Mouse (Mus musculus) macrophage (primary cell): Measurements from ENCODE around the gene Nhsl2. TPM values are rescaled to one million over a fixed set of nuclear protein-coding genes. Genes with fewer than 3 reads are reported as not detected.

Source experiments
- H3K27ac ChIP-seq: fragments of 350-480 bp; formaldehyde crosslinking; 2 replicates; pipeline ENCODE4 v1.9.0; 2021
- H3K36me3 ChIP-seq: fragments of 350-480 bp; formaldehyde crosslinking; 2 replicates; pipeline ENCODE4 v1.9.0; 2021; ENCODE audit errors: inconsistent target
- H3K4me3 ChIP-seq: fragments of 350-480 bp; formaldehyde crosslinking; 2 replicates; pipeline ENCODE4 v1.9.0; 2021; ENCODE audit errors: inconsistent target
- H3K79me2 ChIP-seq: fragments of 350-480 bp; formaldehyde crosslinking; 2 replicates; pipeline ENCODE4 v1.9.0; 2021; ENCODE audit errors: inconsistent target
- WGBS: methylation state at CpG from one replicate; pipeline ENCODE4 v1.1.7; 2026; ENCODE audit warnings: inconsistent platforms; ENCODE audit not compliant: missing documents; 5-methylcytosine and 5-hydroxymethylcytosine counted together
- polyA plus RNA-seq: library from polyadenylated mRNA; stranded (reverse); fragments of 250-400 nt; gene quantifications from 3 replicates; pipeline ENCODE4 v1.2.4, GENCODE M21; 2018; ENCODE audit warnings: inconsistent platforms

Gene Nhsl2
- polyA plus RNA-seq, 1 experiment from 2014 or later: 1.6 TPM

DNA sequence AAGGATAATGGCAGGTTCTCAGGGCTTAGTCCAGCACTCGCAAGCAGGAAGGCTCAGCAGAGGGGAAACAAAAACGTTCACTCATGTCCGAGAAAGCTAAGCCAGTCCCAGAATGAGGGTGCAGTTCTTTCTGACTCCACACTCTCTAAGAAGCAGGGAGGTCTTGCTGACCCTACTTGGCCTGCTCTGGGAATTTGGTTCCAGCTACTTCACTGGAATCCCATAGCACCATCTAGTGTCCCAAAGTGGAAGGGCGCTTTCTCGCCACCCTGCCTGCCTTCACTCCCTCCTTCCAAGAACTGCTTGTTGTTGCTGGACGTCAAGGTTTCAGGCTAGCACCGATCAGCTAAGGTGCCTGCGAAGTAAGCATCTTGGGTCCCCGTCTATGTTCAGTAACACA, 216.9 kb downstream of the Nhsl2 start:
- no peaks in the 10 kb centered on the region for H3K79me2 ChIP-seq
- WGBS: 32% methylated on average over 8 of the region's 9 CpGs
- H3K36me3 ChIP-seq: no peaks in the 10 kb centered on the region
- H3K4me3 ChIP-seq: no peak overlapping the region
- H3K27ac ChIP-seq: no peak overlapping the region

DNA sequence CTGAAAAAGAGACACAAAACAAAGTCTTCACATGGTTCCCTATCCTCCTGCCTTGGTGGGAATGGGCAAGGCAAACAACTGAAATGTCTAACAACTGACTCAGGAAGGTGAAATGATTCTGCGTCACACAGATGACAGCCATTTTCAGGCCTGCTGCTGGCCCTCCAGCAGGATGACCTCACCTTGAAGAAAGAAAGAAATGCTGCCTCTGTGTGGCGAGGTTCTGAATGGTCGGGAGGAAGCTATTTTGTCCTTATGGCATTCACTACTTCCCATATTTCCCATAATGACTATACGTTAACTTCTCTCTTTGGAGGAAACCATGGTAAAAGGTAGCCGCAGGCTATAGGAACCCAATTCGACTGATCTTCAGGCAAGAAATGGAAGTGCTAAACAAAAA, 217.9 kb downstream of the Nhsl2 start:
- Histone ChIP-seq H3K4me3 (no peak overlapping the region), H3K36me3 (no peaks in the 10 kb centered on the region), H3K79me2 (no peaks in the 10 kb centered on the region), H3K27ac (no peak overlapping the region)
- WGBS: 74% methylated on average over 6 of the region's 6 CpGs

DNA sequence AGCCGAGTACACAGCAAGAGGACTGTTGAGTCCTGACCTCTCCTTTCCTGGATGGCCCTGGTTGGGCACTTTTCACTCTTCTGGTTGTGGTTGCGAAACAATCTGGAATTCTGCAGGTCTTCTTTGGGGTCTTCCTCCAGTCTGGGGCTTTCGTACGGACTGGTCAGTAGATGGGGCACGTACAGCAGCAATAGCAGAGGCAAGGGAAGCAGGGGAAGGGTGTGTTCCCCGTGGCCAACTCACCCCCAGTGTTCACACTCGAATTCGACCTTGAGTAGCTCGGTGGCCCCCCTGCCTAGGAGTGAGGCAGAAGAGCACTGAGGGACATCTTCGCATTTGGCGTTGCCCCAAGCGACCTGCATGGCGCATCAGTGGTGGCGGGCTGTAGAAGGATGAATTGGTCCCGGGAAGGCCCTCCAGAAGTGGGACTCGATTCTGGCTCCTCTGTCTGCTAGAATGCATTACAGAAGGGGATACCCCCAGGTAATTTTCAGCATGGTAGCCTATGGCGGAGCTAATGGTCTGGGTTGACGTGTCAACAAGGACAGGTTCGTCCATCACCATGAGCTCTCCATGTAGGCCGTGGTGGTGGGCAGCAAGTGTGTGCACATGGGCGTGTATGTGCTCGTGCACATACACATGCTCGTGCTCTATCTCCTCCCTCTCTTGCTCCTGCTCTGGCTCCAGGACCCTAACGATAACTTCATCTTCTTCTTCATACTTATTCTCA, 219.8 kb downstream of the Nhsl2 start:
- WGBS: 95% methylated on average over 17 of the region's 24 CpGs
- no peaks in the 10 kb centered on the region for H3K79me2 ChIP-seq

DNA sequence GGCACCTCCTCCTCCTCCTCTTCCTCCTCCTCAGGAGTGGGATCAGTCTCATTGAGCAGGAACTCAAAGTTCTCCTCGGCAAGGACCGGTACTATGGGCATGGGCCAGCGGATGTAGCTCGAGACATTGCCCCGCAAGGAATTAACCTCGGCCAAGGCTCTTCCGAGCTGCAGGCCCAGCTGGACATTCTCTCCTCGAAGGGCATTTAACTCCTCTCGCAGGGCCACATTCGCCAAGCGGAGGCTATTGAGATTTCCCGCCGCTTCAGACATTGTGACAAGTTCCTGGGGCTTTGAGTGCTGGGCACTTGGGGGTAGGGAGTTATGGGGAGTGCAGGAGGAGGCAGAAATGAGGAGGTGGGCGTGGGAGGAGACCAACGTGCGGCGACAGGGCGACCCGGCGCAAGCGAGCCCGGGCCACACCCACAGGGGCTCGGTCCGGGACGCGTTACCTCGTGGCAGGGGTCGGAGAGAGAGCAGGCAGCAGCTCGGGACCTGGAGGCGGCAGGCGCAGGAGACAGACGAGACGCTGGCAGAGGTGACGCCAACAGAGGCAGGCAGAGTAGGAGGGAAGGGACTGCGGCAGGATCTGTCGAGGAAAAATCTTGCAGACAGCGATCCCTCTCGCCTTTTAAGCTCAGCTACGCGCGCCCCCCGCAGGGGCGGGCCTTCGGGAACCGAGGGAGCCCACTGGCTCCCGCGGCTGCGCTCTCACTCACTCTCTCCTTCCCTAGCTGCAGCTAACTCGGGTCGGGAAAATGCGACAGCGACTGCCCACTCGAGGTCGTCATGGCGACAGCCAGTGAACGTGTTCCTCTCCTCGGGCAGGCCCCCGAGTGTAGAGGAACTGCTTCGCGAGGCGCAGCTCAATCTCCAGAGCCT, 221.6 kb downstream of the Nhsl2 start, which contains the start of gene Rtl5:
Rtl5 (minus strand) TSS at position 714 of the 881 bp plus-strand sequence.
- WGBS: 19% methylated on average over 42 of the region's 61 CpGs
- Histone ChIP-seq H3K27ac (no peak within 1 kb of the TSS), H3K79me2 (no peaks in the 10 kb centered on the region), H3K36me3 (no peaks in the 10 kb centered on the region), H3K4me3 (peak within 1 kb of the TSS; percentile 19)

More for the DNA sequence above, 219.8 kb downstream of the Nhsl2 start:
- Histone ChIP-seq H3K36me3 (no peaks in the 10 kb centered on the region), H3K27ac (no peak overlapping the region), H3K4me3 (no peak overlapping the region)

DNA sequence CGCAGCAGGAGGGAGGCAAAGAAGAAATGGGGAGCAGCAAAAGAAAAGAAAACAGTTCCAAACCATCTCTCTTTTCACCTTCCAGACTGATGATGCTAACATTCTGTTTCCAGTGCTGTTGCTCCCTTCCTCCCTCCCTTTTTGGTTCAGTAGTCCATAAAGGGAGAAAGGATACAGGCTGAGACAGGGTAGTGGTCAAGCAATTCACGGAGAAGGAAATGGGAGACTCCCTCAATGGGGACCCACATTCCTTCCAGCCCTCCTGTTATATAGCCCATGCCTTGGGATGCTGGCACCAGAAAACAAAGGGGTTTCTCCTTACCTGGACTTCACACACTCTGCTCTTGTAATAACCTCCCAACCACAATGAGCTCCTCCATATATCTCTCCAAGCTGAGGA, 222.3 kb downstream of the Nhsl2 start:
- no peak overlapping the region for H3K27ac ChIP-seq
- no peaks in the 10 kb centered on the region for H3K79me2 ChIP-seq
- 30% methylated on average over 2 of the region's 2 CpGs for WGBS
- H3K4me3 ChIP-seq: no peak overlapping the region
- no peaks in the 10 kb centered on the region for H3K36me3 ChIP-seq

DNA sequence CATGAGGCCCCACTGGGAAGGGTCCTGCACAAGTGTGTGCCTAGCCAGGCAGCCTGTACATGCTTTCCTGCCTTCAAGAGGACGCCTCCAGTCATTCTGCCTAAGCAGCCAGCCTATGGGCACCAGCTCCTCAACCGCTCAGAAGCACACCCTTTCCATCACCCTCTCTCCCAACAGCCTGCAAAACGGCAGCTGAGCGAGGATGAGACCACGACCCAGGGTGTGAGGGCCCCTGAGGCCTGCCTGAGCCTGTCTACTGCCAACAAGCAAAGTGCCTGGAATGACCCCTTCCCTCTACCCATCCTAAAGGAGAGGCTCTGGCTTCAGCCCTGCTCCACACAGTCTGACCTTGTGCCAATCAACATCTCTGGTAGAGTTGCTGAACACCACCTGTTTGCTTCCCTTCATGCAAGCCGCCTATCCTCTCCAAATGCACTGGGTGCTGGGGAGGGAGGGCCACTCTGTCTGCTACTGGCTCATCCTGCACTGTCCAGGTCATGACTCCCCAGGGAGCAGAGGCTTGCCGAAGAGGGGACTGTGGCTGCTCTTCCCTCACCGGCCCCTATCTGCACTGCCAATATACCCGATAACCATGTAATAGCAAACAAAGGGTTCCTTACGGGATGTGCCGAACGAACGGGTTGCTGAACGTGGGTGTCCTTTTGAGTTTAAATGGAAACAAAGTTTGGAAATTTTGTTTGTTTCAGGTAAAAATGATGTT, 224.6 kb downstream of the Nhsl2 start:
- Histone ChIP-seq H3K79me2 (no peaks in the 10 kb centered on the region), H3K4me3 (no peak overlapping the region), H3K36me3 (no peaks in the 10 kb centered on the region), H3K27ac (no peak overlapping the region)
- WGBS: 93% methylated on average over 12 of the region's 14 CpGs

DNA sequence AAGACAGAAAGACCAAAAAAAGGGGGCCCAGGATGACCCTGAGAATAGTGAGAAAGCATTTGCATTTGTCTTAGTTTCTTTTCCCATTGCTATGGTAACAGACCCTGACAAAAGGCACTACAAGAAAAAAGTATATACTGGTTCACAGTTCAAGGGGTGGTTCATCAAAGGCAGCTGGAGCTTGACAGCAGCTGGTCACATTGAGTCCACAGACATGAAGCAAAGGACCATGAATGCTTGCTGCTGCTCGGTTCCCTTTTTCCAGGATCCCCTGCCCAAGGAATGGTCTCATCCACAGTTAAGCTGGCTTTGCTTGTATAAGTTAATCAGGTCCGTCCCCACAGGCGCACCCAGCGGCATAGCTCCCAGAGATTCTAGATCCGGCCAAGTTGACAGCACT, 225.2 kb downstream of the Nhsl2 start:
- no peaks in the 10 kb centered on the region for H3K36me3 ChIP-seq
- WGBS: 84% methylated on average over 5 of the region's 5 CpGs
- H3K4me3 ChIP-seq: no peak overlapping the region
- H3K79me2 ChIP-seq: no peaks in the 10 kb centered on the region
- H3K27ac ChIP-seq: no peak overlapping the region

DNA sequence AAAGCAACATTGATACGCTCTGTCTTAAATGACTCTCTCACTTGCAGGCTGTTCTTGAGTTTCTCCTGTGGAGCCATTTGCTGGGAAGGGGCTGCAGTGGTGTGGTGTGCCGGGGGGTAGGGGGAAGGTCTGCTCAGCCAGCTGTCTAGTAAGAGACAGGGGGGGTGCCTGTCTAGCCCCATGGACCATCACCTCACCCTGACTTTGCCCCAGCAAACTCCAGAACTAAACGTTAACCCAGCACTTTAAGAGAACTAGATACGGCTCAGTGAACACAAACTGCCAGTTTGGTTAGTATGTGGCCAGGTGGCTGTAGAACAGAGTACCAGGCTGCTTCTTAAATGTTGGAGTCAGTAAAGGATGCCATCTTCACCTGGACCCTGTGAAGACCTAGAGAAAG, 226.0 kb downstream of the Nhsl2 start:
- Histone ChIP-seq H3K79me2 (no peaks in the 10 kb centered on the region), H3K27ac (no peak overlapping the region), H3K4me3 (no peak overlapping the region), H3K36me3 (no peaks in the 10 kb centered on the region)
- WGBS: 41% methylated on average over 4 of the region's 4 CpGs

DNA sequence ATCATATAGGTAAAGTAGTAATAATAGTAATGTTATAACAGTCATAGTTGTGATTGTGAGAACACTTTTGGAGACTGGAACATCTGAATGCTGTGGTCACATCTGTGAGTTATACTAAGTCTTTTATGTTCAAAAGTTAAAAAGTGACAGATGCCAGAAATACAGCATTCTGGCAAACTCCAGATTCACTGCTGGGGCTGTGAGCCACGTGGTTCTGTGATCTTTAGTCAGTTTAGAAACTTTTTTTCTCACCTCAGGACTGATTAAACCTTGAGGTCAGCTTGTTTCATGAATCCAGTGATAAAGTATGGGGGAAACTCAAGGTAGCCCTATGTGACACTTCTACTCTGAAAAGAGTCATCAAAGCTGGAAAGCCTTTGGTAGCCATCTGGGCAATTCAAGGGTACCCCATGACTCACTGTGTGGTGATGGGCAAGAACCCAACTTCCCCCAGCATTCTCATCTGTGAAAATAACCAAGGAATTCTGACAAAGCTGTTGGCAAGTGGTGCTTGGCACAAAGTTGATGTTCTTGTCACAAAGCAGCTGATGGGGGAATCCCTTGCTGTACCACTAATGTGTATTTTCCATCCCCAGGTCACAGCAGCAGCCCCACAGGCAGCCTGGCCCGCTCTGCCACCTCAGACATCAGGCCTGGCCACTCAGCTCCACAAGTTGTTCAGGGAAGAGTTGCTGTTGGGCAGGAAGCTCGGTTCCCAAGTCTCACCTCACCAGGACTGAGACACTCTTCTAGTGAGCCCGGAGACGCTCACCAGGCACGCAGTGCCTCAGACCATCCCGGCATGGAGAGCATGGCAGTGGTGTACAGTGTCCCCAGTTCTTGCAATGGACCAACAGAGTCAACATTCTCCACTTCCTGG, 227.9 kb downstream of the Nhsl2 start:
- 86% methylated on average over 7 of the region's 7 CpGs for WGBS
- Histone ChIP-seq H3K79me2 (no peaks in the 10 kb centered on the region), H3K27ac (no peak overlapping the region), H3K36me3 (no peaks in the 10 kb centered on the region), H3K4me3 (no peak overlapping the region)

DNA sequence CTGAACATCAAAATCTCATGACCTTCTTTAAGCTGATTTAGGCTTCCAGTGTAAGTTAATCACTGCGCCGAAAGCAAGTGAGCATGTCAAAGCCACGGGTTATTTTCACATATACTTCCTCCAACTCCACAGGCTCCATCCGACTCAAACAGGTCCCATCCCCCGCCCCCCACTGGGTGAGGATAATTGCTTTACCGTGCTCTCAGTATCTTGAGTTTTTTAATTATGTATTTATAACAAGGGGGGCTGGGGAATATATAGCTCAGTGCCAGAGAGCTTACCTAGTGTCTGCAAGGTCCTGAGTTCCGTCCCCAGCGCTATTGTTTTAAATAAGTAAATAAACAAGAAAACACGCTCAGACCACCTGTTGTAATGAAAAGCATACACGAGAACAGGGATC, 231.9 kb downstream of the Nhsl2 start:
- no peaks in the 10 kb centered on the region for H3K36me3 ChIP-seq
- WGBS: 80% methylated on average over 10 of the region's 10 CpGs
- H3K4me3 ChIP-seq: no peak overlapping the region
- H3K79me2 ChIP-seq: no peaks in the 10 kb centered on the region
- H3K27ac ChIP-seq: no peak overlapping the region

DNA sequence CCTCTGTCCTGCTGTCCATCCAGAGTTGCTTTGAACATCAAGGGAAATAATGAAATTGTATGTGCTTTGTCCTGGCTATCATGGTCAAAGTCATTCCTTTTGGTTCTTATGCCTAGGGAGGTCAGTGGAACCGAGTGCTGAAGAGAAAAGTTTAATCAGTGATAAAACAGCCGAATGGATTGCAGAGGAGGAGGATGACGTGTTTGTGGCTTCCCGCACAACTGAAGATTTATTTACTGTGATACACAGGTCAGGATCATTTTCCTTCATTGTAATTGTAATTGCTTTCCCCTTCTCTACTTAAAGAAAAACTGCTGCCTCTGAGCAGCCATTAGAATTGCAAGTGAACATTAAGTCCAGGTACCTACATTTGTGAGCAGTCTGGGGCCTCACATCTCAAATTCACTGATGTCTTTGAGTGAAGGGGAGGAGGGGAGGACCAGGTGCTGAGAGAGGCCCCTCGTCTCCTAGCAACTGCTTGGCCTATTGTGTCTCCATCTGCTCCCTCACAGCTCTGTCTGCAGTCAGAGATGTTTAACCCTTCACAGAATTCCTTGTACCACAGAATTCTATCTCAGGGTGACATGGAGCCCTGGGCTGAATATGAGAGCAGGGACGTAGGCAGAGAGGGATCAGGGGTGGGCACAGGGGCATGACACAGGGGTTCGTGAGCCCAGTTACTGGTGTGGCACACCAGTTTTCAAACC, 232.5 kb downstream of the Nhsl2 start:
- H3K27ac ChIP-seq: no peak overlapping the region
- 85% methylated on average over 7 of the region's 7 CpGs for WGBS
- H3K79me2 ChIP-seq: no peaks in the 10 kb centered on the region
- H3K36me3 ChIP-seq: no peaks in the 10 kb centered on the region
- no peak overlapping the region for H3K4me3 ChIP-seq

DNA sequence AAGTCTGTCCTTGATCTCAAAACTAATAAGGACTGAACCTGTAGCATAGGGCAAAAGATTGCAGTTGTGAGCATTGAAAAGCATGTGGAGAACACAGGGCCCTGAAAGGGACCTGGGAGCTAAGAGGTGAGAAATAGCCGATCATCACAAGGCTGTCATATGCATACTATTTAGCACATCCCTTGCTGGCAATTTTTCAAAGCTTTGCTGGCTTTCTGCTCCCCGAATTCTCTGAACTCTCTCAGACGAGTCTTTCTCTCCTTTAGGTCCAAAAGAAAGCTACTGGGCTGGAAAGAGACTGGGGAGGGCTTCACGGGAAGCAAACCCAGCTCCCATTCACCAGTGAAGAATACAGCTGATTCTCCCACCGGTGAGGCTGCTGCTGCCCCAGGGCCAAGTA, 233.2 kb downstream of the Nhsl2 start:
- no peak overlapping the region for H3K4me3 ChIP-seq
- WGBS: 82% methylated on average over 5 of the region's 5 CpGs
- H3K27ac ChIP-seq: no peak overlapping the region
- no peaks in the 10 kb centered on the region for H3K79me2 ChIP-seq
- no peaks in the 10 kb centered on the region for H3K36me3 ChIP-seq

DNA sequence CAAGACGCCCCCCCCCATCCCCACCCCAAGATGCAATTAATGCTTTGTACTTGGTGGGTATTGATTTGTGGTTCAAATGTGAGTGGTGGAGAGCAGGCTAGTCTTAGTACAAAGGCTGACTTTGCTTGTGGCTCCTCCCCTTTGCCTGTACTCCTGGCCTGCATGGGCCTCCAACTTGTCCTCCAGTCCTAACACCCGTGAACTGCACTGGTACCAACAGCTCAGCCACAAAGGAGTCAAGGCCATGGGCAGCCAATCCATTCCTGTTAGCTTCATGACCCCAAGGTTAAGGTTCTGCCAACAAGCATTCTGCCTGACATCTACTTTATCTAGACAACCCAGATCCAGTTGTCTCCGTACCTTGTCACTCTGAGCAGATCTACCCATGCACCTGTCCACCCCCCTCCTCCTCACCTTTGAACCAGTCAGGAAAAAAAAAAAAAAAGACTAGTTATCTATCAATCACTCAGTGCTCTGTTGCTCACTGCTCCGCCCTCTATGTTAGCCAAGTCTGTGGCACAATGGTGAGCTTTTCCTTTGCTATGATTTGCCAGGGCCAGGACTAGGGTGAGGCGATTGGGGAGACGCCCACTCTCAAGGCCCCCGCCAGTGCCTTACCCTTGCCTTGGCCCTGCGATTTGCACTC, 236.7 kb downstream of the Nhsl2 start:
- H3K79me2 ChIP-seq: no peaks in the 10 kb centered on the region
- H3K27ac ChIP-seq: no peak overlapping the region
- WGBS: 90% methylated on average over 8 of the region's 8 CpGs
- H3K4me3 ChIP-seq: no peak overlapping the region
- H3K36me3 ChIP-seq: no peaks in the 10 kb centered on the region
